In genomic region chr5:120322031-120322731, GRCm38 (mm10) we compare ENCODE assay signal across 9 mouse cellular contexts.
DNase-seq lines count a peak whose midpoint lies in the region; ATAC-seq and TF ChIP-seq lines count a peak whose summit lies in the region.
"Had no signal": no experiment of that assay in that cellular context is flagged by ENCODE, and none has a peak within 500 bp of the region (broad histone marks: within the 10 kb centered on the region; RNA-seq: fewer than 3 reads in every experiment).

No protein-coding gene starts in this region.

- H3K36me3 ChIP-seq in ES-Bruce4 (ENCODE audit: control insufficient read depth, insufficient read depth, low read length, poor library complexity, severe bottlenecking): no peaks in the 10 kb centered on the region
- no peaks in the 10 kb centered on the region for H3K36me3 ChIP-seq in ES-E14 (ENCODE audit: control insufficient read depth, insufficient read depth, low read length, poor library complexity, severe bottlenecking)
- H3K36me3 ChIP-seq in forebrain, postnatal 0 days (ENCODE audit: insufficient read depth): no peaks in the 10 kb centered on the region
- no peaks in the 10 kb centered on the region for H3K36me3 ChIP-seq in midbrain, embryonic 12.5 days

- in situ Hi-C loops in ES-E14 (cut with MboI; ENCODE audit: low sequenced_read_pairs in 2 of 2, unreplicated experiment in 2 of 2): no loop called here

- H3K9ac ChIP-seq in ES-Bruce4 (ENCODE audit: low read depth, poor library complexity, severe bottlenecking): no peak overlapping the region
- no peak overlapping the region for H3K9ac ChIP-seq in ES-E14 (ENCODE audit: insufficient read depth, low read depth, low read length, poor library complexity, severe bottlenecking)
- peak overlapping the region; percentile 51 for H3K9ac ChIP-seq in forebrain, postnatal 0 days
- H3K9ac ChIP-seq in midbrain, embryonic 12.5 days (replicated peaks): peak overlapping the region; percentile 47

- WGBS in forebrain, postnatal 0 days: 2% methylated on average over 26 of the region's 30 CpGs
- WGBS in midbrain, embryonic 12.5 days: 2% methylated on average over 30 of the region's 30 CpGs

- intact Hi-C loops in left cerebral cortex, postnatal 10 days (cut with DNase I): no loop called here

- DNase-seq in ES-E14 (ENCODE audit: low read depth, low spot score) (no peak), MN1 (ENCODE audit: low spot score) (no peak)
- DNase-seq in forebrain, postnatal 0 days: peak; percentile 46
- DNase-seq in left cerebral cortex, postnatal 10 days (ENCODE audit: extremely low spot score in 1 of 2, low spot score in 2 of 2): no peak
- no peak for DNase-seq in thymus, postnatal 10 days (ENCODE audit: low spot score in 2 of 2)
- DNase-seq: kidney, adult 9 months; lung, adult 2 months had no signal

- no peak for TF ChIP-seq CTCF in ES-Bruce4 (IDR thresholded peaks at IDR 0.05; ENCODE audit: low read depth, low read length)
- TF ChIP-seq CTCF in forebrain, postnatal 0 days (IDR thresholded peaks at IDR 0.05; ENCODE audit: low read depth): no peak

- TF ChIP-seq POLR2A in ES-Bruce4 (IDR thresholded peaks at IDR 0.05; ENCODE audit: insufficient read depth, low read length): no peak

- no peak overlapping the region for H3K27ac ChIP-seq in ES-Bruce4 (ENCODE audit: insufficient read depth, low read length)
- H3K27ac ChIP-seq in ES-E14 (ENCODE audit: insufficient read depth, low read depth, low read length, poor library complexity, severe bottlenecking): no peak overlapping the region
- H3K27ac ChIP-seq in forebrain, postnatal 0 days (ENCODE audit: low read depth, low read length): no peak overlapping the region
- peak overlapping the region; percentile 67 for H3K27ac ChIP-seq in midbrain, embryonic 12.5 days (replicated peaks)

- ATAC-seq in forebrain, postnatal 0 days: peak; percentile 55
- ATAC-seq in midbrain, embryonic 12.5 days (ENCODE audit: low FRiP score, low read depth): peak; percentile 80

- H3K4me2 ChIP-seq in forebrain, postnatal 0 days (ENCODE audit: low read depth): peak overlapping the region; percentile 55
- H3K4me2 ChIP-seq in midbrain, embryonic 12.5 days (replicated peaks): peak overlapping the region; percentile 50

- H3K4me1 ChIP-seq in ES-Bruce4 (ENCODE audit: control insufficient read depth, insufficient read depth, low read length): peaks cover 1% of the 10 kb centered on the region
- peaks cover 7 to 14% of the 10 kb centered on the region in 2 experiments; a peak in 2 of 4 replicates for H3K4me1 ChIP-seq in ES-E14 (ENCODE audit: control insufficient read depth in 2 of 2, insufficient read depth in 2 of 2, low read length in 2 of 2, poor library complexity in 1 of 2)
- H3K4me1 ChIP-seq in forebrain, postnatal 0 days (ENCODE audit: insufficient read depth): peaks cover 3% of the 10 kb centered on the region; the same call in 1 of the 2 replicates
- peaks cover 26% of the 10 kb centered on the region for H3K4me1 ChIP-seq in midbrain, embryonic 12.5 days

- H3K9me3 ChIP-seq in ES-Bruce4 (replicated peaks; ENCODE audit: control insufficient read depth, insufficient read depth, low read length, poor library complexity, severe bottlenecking): no peaks in the 10 kb centered on the region
- no peaks in the 10 kb centered on the region for H3K9me3 ChIP-seq in ES-E14 (ENCODE audit: control insufficient read depth, insufficient read depth, low read depth, low read length)
- H3K9me3 ChIP-seq in forebrain, postnatal 0 days (ENCODE audit: low read length): no peaks in the 10 kb centered on the region
- H3K9me3 ChIP-seq in midbrain, embryonic 12.5 days: 0 out of 2 replicates have a peak, but pooled peaks cover 4% of the 10 kb centered on the region

- TF ChIP-seq EP300 in ES-Bruce4 (IDR thresholded peaks at IDR 0.05; ENCODE audit: insufficient read depth, low read depth, low read length): peak; percentile 65

- H3K4me3 ChIP-seq in ES-Bruce4 (ENCODE audit: low read depth, low read length) (peak overlapping the region; percentile 14), ES-E14 (ENCODE audit: insufficient read depth in 1 of 2, low read depth in 1 of 2, low read length in 2 of 2, poor library complexity in 1 of 2, severe bottlenecking in 1 of 2) (peak overlapping the region; percentile 37 to 47)
- H3K4me3 ChIP-seq in forebrain, postnatal 0 days (ENCODE audit: low read depth, low read length): peak overlapping the region; percentile 22
- peak overlapping the region; percentile 25 for H3K4me3 ChIP-seq in midbrain, embryonic 12.5 days

- no peaks in the 10 kb centered on the region for H3K27me3 ChIP-seq in ES-Bruce4 (ENCODE audit: control insufficient read depth, insufficient read depth, low read length, poor library complexity, severe bottlenecking)
- H3K27me3 ChIP-seq in forebrain, postnatal 0 days (ENCODE audit: insufficient read depth, low read length): no peaks in the 10 kb centered on the region; the same call in 1 of the 2 replicates
- H3K27me3 ChIP-seq in midbrain, embryonic 12.5 days: peaks cover 91% of the 10 kb centered on the region

TF ChIP-seq in ES-E14, 5 proteins besides CTCF, POLR2A, EP300 and RAD21:
- no peak for TF ChIP-seq CHD2 (IDR thresholded peaks at IDR 0.05; ENCODE audit: low read depth, low read length)
- no peak for TF ChIP-seq ZC3H11A (IDR thresholded peaks at IDR 0.05; ENCODE audit: borderline replicate concordance, low read depth, low read length)
- TF ChIP-seq ZNF384 (IDR thresholded peaks at IDR 0.05; ENCODE audit: low read depth, low read length): no peak
- no peak for TF ChIP-seq HCFC1 (IDR thresholded peaks at IDR 0.05; ENCODE audit: borderline replicate concordance, insufficient read depth, low read length)
- TF ChIP-seq MAFK (IDR thresholded peaks at IDR 0.05; ENCODE audit: insufficient read depth, low read depth, low read length): no peak
TF ChIP-seq in ES-E14: peak in this region for 0.

Comparison
In these comparisons a context has a peak if more than half of its experiments do, and no peak if none do; other contexts are left out.
1. H3K9ac ChIP-seq: peak in forebrain, postnatal 0 days (single experiment) and midbrain, embryonic 12.5 days (single experiment); none in ES-Bruce4 (single experiment) and ES-E14 (single experiment).
2. Peak in every context shown above with its lines, with median percentiles within 50 percentile points of each other: H3K4me3 ChIP-seq.